Mouse (Mus musculus) ES-Bruce4 (cell line): ENCODE measurements around the gene Hoxc10.

Experiments
- CTCF ChIP-seq: IDR thresholded peaks from one replicate; pipeline ENCODE4 v1.8.1; 2011; ENCODE audit warnings: low read depth, low read length
- EP300 ChIP-seq: IDR thresholded peaks from 2 replicates; pipeline ENCODE4 v1.6.1; 2011; ENCODE audit warnings: low read depth, low read length; ENCODE audit not compliant: insufficient read depth
- POLR2A ChIP-seq: IDR thresholded peaks from one replicate; pipeline ENCODE4 v1.8.1; 2011; ENCODE audit warnings: low read length; ENCODE audit not compliant: insufficient read depth

GRCm38 (mm10) chr15:102955833-102956640 lies 10.6 kb upstream of the Hoxc10 start:
- TF ChIP-seq POLR2A: no peak
- TF ChIP-seq CTCF: no peak
- TF ChIP-seq EP300: no peak
